Mouse (Mus musculus) liver, embryonic 16.5 days (tissue): ENCODE results near the gene Shh. TPM values are rescaled to one million over a fixed set of nuclear protein-coding genes. Genes with fewer than 3 reads are reported as not detected.

Experiments
- ATAC-seq: fragments of 200-750 bp; cut with Nextera tagmentation; 2 replicates; pipeline ENCODE4 v1.8.0; 2017; ENCODE audit warnings: low read depth, mild to moderate bottlenecking, moderate number of reproducible peaks, moderate library complexity
- H3K27ac ChIP-seq: fragments of 300-500 bp; sonication (generic); 2 replicates; pipeline ENCODE4 v1.5.1; 2014; ENCODE audit warnings: mild to moderate bottlenecking, low read length
- H3K27me3 ChIP-seq: fragments of 300-500 bp; sonication (generic); 2 replicates; pipeline ENCODE4 v1.6.1; 2014; ENCODE audit warnings: low read depth, low read length, mixed read lengths; ENCODE audit not compliant: control insufficient read depth, insufficient read depth
- H3K36me3 ChIP-seq: fragments of 300-500 bp; sonication (generic); 2 replicates; pipeline ENCODE4 v1.6.1; 2014; ENCODE audit warnings: mild to moderate bottlenecking; ENCODE audit not compliant: control insufficient read depth, insufficient read depth
- H3K4me1 ChIP-seq: fragments of 300-500 bp; sonication (generic); 2 replicates; pipeline ENCODE4 v1.6.1; 2014; ENCODE audit warnings: low read depth, low read length, mixed read lengths; ENCODE audit not compliant: control insufficient read depth
- H3K4me2 ChIP-seq: fragments of 300-500 bp; sonication (generic); 2 replicates; pipeline ENCODE4 v1.6.1; 2014; ENCODE audit warnings: low read depth, low read length, mixed read lengths
- H3K4me3 ChIP-seq: fragments of 300-500 bp; sonication (generic); 2 replicates; pipeline ENCODE4 v1.5.1; 2014; ENCODE audit warnings: low read depth, mild to moderate bottlenecking, low read length
- H3K9ac ChIP-seq: fragments of 300-500 bp; sonication (generic); 2 replicates; pipeline ENCODE4 v1.6.1; 2014; ENCODE audit warnings: low read depth, low read length
- H3K9me3 ChIP-seq: fragments of 300-500 bp; sonication (generic); replicated peaks from 2 replicates; pipeline ENCODE4 v1.6.1; 2016; ENCODE audit warnings: low read length; ENCODE audit not compliant: control insufficient read depth
- WGBS: fragments of 180-500 bp; shearing (Covaris S2); extraction: QIAGEN DNeasy Blood & Tissue Kit; methylation state at CpG from one replicate; pipeline ENCODE4 v1.1.7; 2014; ENCODE audit not compliant: insufficient replicate concordance; 5-methylcytosine and 5-hydroxymethylcytosine counted together
- polyA plus RNA-seq: library from polyadenylated mRNA; unstranded; fragments of >200 nt; fragmentation: Nextera tagmentation; extraction: Ambion mirVana; gene quantifications from 2 replicates; pipeline ENCODE4 v1.2.1, GENCODE M21; 2015

The Shh gene
- polyA plus RNA-seq, 1 experiment from 2014 or later: not detected

DNA sequence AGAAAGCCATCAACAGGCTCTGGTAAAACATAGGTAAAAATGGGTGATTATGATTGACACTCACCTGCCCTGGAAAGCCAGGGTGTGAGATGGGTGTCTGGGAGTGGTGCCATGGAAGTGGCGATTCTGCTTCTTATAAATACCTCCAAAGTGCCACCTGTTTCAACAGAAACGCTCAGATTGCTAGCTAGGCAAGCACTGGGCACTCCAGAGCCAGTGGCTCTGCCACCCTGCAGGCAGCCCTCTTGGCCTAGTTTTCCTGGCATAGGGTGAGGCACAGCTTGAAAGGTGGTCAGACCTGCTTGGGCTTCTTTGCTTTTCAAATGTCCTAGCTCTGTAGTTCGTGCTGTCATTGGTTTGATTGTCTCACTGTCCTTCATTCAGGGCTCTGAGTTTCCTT is 53.0 kb downstream of the Shh start:
- Histone ChIP-seq H3K4me1 (no peaks in the 10 kb centered on the region), H3K36me3 (peaks cover 41% of the 10 kb centered on the region), H3K9me3 (no peaks in the 10 kb centered on the region), H3K9ac (no peak overlapping the region), H3K27me3 (no peaks in the 10 kb centered on the region), H3K4me2 (no peak overlapping the region), H3K4me3 (no peak overlapping the region), H3K27ac (no peak overlapping the region)
- ATAC-seq: no peak
- 75% methylated on average over 3 of the region's 3 CpGs for WGBS

DNA sequence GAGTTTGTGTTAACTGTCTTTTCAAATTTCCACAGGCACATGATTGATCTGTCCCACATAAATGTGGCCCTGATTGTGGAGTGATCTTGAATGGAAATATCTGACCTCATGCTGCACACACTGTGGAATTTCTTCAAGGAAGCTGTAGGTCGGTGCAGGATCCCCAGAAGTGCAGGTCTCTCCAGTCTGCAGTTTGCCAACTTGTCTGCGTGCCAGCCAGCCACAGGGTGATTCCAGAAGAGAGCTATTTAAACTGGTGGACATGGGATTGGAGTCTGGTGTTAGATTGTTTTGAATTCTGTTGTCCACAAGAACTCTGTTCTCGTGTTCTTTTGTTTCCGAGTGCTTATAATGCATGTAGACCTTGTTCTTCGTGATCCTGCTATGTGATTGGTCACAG is 53.5 kb downstream of the Shh start:
- ATAC-seq: no peak
- Histone ChIP-seq H3K4me1 (no peaks in the 10 kb centered on the region), H3K4me3 (no peak overlapping the region), H3K36me3 (peaks cover 46% of the 10 kb centered on the region), H3K9ac (no peak overlapping the region), H3K9me3 (no peaks in the 10 kb centered on the region), H3K27ac (no peak overlapping the region), H3K4me2 (no peak overlapping the region), H3K27me3 (no peaks in the 10 kb centered on the region)
- WGBS: 86% methylated on average over 5 of the region's 5 CpGs

DNA sequence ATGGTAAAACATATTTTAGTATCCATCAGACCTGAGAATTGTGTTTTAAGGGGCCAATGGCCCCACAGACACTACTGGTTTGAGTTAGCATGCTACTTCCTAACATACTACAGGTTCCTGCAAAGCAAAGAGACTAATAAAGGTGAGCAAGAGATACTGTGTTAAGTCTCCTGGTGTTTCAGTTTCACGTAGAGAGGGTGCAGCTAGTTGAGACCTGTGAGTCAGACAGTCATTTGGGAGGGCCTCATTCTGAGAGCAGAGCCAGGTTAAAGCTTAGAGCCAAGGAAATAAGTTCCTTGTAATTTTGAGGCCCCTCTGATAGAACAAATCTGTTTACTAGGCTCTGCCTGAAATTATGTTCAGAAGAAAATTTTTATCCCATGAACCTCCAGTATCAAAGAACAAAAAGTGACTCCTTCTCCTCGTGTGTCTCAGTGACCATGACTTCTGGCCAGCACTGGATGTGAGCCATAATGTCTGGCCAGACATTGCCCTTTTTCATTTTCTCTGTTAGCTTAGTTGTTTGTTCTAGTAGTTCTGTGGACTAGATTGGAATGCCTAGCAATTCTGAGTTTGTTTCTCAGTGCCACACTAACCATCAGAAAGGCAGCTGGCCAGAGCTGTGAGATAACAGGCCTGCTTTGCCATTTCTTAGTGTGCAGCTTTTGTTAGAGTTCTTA is 54.9 kb downstream of the Shh start:
- H3K36me3 ChIP-seq: peaks cover 50% of the 10 kb centered on the region
- WGBS: 78% methylated on average over 2 of the region's 2 CpGs
- no peaks in the 10 kb centered on the region for H3K4me1 ChIP-seq

More for the DNA sequence above, 54.9 kb downstream of the Shh start:
- Histone ChIP-seq H3K9me3 (no peaks in the 10 kb centered on the region), H3K27ac (no peak overlapping the region), H3K9ac (no peak overlapping the region), H3K4me2 (no peak overlapping the region), H3K4me3 (no peak overlapping the region), H3K27me3 (no peaks in the 10 kb centered on the region)
- no peak for ATAC-seq

Other genes with a start within 250 kb of the Shh start
- gene Cnpy1, start 221.4 kb downstream of the Shh start, polyA plus RNA-seq: not detected in 2 replicates
- 5.9 and 6.9 TPM in 2 replicates for gene Rbm33, start 150.1 kb downstream of the Shh start, polyA plus RNA-seq